Mouse (Mus musculus): Measurements from ENCODE around the gene Pnliprp2. TPM values are rescaled to one million over a fixed set of nuclear protein-coding genes. Genes with fewer than 3 reads are reported as not detected.

Pnliprp2 gene
- polyA plus RNA-seq (2014; fragmentation: Illumina TruSeq; extraction: RNeasy Lipid Tissue Mini Kit (QIAGEN cat#74804); ENCODE audit: low read depth, low replicate concordance): not detected

DNA sequence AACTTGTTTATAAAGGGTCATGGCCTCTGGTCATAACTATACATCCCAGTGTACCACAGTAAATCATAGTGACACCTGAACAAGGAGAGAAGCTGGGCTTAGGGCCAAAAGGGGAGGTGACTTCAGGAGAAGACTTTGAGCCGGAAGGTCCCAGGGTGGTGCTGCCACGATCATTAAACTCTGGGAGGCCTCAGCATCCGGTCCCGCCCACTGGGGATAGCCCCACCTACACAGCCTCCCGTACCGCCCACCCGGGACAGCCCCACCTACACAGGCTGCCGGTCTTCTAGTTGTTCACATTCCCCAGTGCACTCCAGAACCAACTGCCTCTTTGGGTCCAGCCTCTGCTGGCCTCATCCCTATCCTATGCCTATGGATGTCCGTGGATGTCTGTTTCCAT is at the start of gene Pnliprp2:
TSS of gene Pnliprp2 (plus strand) at position 297 of the 400 bp plus-strand sequence.

DNA sequence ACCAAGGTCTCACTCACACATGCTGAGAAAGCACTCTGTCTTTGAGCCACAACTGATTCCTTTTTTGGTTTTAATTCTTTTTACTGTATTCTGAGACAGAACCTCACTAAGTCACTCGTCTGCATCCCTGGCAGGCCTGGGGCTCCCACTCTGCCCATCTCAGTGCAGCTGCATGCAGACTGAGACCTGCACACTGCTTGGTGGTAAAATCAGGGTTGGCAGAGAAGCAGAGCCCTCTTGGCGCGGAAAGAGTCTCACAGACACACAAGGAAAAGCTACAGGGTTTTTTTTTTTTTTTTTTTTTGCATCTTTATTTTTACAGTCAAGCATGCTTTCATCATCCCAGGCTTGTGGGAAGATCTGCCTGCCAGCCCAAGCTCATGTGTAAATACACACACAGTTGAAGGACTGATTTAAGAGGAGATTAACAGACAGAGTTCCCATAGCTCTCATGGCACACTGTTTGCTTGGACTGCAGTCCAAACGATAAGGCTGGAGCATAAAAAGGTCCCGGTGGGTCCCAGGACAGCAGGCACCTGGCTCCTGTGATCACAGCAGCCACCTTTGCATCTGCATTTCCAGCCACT is 31.0 kb upstream of the Pnliprp2 start, which contains the start of gene Pnliprp1:
TSS of gene Pnliprp1 (plus strand) at position 443 of the 587 bp plus-strand sequence.

DNA sequence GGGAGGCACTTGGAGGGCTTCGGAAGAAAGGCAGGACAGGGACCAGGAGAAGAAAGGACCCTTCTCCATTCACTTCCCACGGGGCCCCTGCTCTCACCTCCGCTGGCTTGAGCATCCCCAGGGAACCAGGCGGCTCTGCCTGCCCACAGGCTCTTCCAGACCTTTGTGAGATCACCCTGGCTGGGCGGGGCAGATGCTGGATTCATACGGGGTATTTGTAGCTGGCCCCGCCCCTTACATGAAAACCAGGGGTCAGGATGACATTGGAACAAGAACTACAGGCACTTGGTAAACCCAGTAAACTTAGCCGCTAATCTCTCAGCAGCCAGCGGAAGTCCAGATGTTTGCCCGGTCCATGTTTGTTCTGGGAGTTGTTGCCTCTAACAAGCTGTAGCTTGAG is 34.8 kb downstream of the Pnliprp2 start, which contains the start of gene 1700019N19Rik:
TSS of gene 1700019N19Rik (minus strand) at position 178 of the 400 bp plus-strand sequence.

Other genes with a start within 250 kb of the Pnliprp2 start
- not detected for gene Ccdc172, start 247.7 kb upstream of the Pnliprp2 start, polyA plus RNA-seq (2014; fragmentation: Illumina TruSeq; extraction: RNeasy Lipid Tissue Mini Kit (QIAGEN cat#74804); ENCODE audit: low read depth, low replicate concordance)
- gene Pnlip, start 107.2 kb upstream of the Pnliprp2 start, polyA plus RNA-seq (2014; fragmentation: Illumina TruSeq; extraction: RNeasy Lipid Tissue Mini Kit (QIAGEN cat#74804); ENCODE audit: low read depth, low replicate concordance): 0.40 TPM
- gene Pnliprp1, start 30.8 kb upstream of the Pnliprp2 start, polyA plus RNA-seq (2014; fragmentation: Illumina TruSeq; extraction: RNeasy Lipid Tissue Mini Kit (QIAGEN cat#74804); ENCODE audit: low read depth, low replicate concordance): not detected
- gene 1700019N19Rik, start 34.7 kb downstream of the Pnliprp2 start, polyA plus RNA-seq (2014; fragmentation: Illumina TruSeq; extraction: RNeasy Lipid Tissue Mini Kit (QIAGEN cat#74804); ENCODE audit: low read depth, low replicate concordance): not detected
- gene Eno4, start 183.7 kb downstream of the Pnliprp2 start, polyA plus RNA-seq (2014; fragmentation: Illumina TruSeq; extraction: RNeasy Lipid Tissue Mini Kit (QIAGEN cat#74804); ENCODE audit: low read depth, low replicate concordance): not detected
- 22.7 TPM for gene Hspa12a, start 183.9 kb downstream of the Pnliprp2 start, polyA plus RNA-seq (2014; fragmentation: Illumina TruSeq; extraction: RNeasy Lipid Tissue Mini Kit (QIAGEN cat#74804); ENCODE audit: low read depth, low replicate concordance)